Mouse (Mus musculus) 416B (cell line): ENCODE measurements around the gene Hs3st3b1.
A peak's percentile ranks its signal among the peaks of the same experiment; 100 is the strongest.

Experiments
- DNase-seq: peaks from one replicate; pipeline ENCODE4 v3.0.0; 2011; ENCODE audit warnings: low read depth

Gene Hs3st3b1

DNA sequence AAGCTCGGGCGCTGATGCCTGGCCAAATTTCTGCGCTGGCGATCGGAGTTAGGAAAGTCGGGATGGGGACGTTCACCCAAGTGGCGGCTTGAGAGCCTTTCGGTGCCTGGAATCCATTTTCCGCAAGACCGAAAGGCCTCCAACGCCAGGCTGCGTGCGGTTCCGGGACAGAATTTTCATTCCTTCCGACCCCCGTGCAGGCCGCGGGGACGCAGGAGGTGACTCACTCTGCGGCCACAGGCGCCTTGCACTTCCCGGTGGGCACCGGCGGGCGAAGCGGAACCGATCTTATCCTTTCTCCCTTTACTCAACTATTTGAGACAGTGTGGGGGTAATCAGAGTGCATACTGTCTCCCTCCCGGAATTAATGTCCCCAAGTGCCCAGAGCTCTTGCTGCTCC is 1.3 kb upstream of the Hs3st3b1 start:
- DNase-seq, result no peak

DNA sequence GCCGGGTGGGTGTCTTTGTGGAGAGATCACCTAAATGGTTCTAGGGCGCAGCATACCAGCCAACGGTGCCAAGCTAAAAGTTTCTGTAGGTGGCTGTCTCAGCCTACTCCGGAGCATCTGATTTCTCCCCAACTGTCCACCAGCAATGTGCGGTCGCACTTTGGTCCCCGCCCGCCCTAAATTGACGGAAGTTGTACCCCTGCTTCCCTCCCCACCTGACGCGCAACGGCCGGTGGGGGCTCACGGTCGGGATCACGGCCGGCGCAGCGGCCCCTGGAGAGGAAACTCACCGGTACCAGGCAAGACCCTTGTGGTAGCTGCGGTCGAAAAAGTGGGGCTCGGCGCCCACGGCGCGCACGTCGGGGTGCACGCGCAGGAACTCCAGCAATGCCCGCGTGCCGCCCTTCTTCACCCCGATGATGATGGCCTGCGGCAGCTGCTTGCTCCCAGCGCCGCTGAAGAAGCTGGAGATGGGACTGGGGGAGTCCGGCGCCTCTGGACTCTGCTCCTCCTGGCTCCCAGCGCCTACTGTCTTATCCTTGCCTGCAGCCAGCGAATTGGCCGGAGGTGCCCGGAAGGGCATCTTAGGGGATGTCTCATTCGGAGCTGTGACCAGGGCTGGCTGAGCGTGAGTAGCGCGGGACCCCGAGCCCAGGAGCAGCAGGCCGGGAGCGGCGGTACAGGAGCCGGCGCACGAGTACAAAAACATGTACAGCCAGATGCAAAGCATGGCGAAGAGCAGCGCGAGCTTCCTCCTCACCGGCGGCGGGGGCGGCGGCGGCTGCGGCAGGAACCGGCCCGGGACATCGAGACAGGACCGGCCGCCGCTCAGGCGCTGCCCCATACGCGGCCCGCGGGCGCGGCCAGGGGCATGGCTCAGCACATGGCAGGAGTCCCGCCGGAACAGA is 792 bp downstream of the Hs3st3b1 start:
- no peak for DNase-seq

GRCm38 (mm10) chr11:63920531-63920930 is 1.6 kb downstream of the Hs3st3b1 start:
- no peak for DNase-seq

DNA sequence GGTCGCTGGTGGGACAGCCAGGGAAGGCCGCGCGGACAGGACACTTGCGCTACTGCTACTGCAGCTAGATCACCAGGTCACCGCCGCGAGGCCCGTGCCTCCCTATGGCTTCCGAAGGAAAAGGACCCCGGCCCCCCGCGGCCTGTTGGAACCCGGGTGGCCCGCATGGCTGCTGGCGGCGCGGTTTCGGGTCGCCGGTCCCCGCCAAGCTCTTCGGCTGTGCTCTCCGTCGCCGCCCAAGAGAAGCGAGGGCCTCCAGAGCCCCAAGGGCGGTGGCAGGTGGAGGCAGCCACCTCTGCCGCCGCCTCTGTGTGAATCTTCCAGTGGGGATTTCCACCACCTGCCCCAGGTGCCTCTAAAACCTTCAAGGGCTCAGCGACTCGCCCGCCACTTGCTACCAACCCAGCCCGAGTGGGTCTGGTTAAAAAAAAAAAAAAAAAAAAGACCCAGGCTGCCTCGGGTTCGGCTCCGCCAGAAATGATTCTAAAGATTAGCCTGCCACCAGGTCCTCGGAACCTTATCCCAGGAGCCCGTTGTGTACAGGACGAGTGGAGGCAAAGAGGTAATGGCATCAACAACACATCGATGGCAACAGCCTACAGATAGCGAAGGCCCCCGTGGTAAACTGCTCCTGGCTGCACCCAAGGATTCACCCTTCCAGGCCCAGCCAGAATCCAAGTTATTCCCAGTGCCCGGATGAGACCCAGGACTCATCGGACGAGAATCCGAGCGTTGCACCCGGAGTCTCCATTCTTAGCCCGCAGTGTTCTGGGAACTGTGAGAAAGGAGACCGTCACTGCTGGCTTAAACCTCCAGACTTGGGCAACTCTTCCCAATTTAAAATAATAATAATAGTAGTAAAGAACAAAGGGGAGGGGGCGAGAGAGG is 2.6 kb downstream of the Hs3st3b1 start:
- no peak for DNase-seq

DNA sequence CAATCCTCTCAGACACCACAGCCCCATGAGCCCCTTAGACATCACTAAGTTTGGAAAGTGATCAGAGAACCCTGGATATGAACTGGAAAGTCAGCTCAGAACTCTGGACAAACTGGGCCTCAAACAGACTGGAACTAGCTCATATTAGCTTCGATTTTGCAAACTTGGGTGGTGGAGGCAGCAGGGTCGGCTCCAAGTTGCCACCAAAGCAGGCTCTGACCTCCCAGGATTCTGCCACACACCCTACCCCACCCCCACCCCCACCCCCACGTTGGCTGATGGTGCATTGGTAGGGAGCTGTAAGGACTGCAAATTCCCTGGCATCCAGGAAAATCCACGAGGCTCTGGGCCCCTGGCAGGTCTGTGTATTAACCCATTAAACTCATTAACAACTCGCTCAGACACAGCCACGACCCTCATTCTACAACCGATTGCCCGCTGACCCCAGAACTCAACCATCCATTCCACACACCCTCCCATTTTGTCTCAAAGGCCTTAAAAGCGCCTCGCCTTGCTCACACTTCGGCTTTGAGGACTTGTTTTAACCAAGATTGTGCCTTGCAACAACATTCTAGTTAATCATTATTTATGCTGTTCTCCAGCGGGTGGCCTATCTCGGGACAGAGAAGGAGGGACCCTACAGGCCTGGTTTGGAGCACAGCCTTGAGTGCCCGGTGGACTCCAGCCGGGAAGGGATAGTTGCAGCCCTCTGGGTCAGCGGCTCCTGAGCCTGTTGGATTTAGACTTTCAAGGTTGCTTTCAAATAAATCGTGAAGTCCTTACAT is 3.6 kb downstream of the Hs3st3b1 start:
- DNase-seq, result no peak

- no peak for DNase-seq
Observed at GRCm38 (mm10) chr11:63917561-63917960, 4.5 kb downstream of the Hs3st3b1 start.

DNA sequence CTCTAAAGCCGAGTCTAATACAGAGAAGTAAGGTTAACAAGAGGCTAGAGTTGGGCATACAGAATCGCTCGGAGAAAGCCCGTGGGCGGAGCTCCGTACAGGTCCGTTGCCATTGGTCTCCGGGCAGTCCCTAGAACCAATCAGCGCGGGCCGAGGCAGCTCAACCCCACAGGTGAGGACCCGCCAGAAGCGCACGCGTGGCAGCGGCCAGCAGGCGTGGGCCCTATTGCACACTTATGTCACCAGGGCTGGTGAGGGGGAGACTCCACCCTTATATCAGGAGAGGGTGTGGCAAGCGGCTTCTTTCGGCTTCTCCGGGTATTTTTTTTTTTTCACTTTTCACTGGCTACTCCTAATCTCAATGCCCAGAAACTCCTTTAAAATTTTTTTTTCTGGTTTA is 7.7 kb downstream of the Hs3st3b1 start:
- DNase-seq, result no peak

DNA sequence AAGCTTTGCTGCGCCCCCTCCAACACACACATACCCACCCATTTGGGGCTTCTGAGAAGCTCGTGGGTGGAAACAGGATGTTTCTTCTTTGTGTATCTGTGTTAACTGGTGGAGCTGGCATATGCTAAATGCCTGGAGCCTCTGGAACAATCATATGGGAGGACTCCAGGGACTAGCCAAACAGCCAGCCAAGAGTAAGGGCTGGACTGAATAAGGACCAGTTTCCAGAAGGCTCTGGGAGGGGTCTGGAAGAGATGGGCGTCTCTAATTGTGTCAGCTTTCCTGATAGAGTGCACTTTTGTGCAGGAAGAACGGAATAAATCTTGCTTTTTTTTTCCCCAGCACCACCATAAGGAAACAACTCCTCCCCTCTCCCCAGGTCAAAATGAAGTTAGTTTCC is 8.2 kb downstream of the Hs3st3b1 start:
- DNase-seq, result no peak

DNA sequence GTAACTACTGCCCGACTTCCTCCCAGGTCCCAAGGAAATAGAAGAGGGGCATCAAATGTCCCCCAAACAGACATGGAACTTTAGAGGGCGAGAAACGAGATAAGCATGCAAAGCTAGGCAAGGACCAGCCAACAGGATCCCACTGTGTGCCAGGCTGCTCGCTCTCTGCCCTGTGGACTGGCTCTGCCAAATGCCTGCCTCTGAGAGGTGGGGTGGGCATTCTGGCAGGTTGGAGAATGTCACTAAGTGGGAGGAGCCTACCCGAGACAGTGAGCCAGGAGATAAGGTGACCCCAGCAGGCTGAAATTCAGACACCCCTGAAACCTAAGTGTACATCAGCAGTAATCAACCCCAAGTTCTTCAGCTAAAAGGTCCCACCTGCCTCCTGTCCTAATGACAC is 11.1 kb downstream of the Hs3st3b1 start:
- DNase-seq, result no peak

- no peak for DNase-seq
Observed at GRCm38 (mm10) chr11:63909961-63910360, 12.1 kb downstream of the Hs3st3b1 start.

DNA sequence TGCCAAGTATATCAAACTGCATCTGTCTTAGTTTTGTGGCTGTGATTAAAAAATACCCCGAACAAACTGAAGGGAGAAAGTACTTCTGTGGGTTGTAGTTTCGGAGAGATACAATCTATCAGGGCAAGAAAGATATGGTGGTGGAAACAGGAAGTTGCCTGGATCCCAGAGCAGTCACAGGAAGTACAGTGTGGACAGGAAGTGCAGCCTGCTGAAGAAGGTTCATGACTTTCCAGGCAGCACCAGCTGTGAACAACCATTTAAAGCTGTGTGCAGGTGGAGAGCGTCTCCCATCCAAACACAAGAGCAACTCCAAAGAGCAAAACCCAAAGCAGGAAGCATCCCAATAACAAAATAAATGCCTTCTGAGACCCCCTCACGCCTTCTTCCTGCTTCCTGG is 13.6 kb downstream of the Hs3st3b1 start:
- DNase-seq, result peak; percentile 46

DNA sequence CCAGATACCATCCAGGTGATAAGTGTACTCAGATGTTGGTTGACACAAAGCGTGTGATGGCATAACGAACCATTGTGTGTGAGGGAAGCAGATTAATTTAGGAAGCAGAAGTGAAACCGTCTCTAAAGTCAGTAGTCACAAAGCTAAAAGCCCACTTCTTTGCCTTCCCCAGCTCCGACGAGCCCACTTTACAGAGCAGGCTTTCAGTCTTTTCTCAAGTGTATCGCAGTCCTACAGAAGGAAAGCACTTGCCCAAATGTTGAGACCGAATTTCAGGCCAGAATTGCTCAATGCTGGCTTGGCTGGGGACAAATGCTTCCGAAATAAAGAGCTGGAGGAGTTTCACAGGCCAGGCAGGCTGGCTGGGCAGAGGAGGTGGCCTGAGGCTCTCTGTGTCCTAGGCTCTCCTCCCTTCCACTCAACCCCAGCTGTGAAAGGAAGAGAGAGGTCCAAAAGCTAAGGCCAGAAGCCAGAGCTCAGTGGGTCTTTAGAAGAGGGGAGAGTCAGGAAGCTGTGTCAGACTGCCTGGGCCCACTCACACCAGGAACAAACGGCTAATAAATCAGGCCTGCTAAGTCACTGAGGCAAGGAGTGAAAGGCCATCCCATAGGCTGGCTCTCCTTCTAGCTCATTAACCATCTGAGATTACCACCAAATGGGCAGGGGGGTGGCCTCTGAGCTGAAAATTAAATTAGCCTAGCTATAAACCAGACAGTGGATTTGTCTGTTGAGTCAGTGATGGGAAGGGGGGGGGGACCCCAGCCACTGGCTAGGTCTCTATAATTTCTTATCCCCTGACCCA is 15.3 kb downstream of the Hs3st3b1 start:
- no peak for DNase-seq

GRCm38 (mm10) chr11:63904787-63905186 is 17.3 kb downstream of the Hs3st3b1 start:
- no peak for DNase-seq

DNA sequence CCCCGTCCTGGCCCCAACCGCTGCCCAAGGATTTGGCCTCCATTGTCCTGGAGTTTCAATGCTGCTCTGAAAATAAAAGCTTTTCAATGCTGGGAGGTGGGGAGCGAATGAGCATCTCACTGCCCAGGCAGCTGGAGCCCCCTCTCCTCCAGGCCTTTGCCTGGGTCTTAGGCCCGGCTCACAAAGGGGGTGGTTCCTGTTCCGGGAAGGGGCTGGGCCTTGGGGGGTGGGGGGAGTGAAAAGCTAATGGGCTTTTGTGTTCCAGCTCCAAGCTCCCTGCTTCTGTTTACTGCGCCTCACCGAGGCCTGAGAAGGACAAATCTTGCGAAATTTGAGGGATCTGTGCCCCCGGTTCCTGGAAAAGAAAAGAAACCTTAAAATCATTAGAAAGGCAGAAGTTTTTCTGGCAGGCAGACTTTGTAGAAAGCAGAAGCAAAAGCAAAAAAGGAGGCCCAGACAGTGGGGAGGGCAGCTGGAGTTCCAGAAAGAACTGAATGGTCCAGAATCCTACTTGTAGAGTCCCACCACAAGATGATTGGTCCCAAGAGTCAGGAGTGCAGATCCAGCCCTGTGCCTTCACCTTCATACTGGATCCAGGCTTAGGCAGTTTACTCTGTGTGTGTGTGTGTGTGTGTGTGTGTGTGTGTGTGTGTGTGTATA is 23.5 kb downstream of the Hs3st3b1 start:
- no peak for DNase-seq

- no peak for DNase-seq
Observed at GRCm38 (mm10) chr11:63897856-63898508, 24.1 kb downstream of the Hs3st3b1 start.

- DNase-seq, result no peak
Observed at GRCm38 (mm10) chr11:63897011-63897410, 25.1 kb downstream of the Hs3st3b1 start.

DNA sequence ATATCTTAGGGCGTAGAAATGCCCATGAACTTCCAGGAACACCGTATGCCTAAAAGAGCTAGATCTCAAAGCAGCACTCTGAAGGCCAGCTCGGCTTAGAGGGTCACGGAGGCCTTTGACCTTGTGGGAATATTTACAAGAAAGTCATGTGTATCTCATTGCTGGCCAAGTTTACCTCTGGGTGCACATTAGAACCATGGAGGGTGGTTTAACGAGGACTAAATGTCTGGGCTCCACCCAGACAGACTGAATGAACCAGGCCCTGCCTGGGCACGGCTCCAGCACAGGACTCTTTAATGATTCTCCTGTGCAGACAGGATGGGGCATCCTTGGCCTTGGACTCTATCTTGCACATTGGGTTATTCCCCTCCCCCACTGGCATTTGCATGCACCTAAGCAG is 27.9 kb downstream of the Hs3st3b1 start:
- no peak for DNase-seq

- no peak for DNase-seq
Observed at GRCm38 (mm10) chr11:63893557-63893956, 28.5 kb downstream of the Hs3st3b1 start.

GRCm38 (mm10) chr11:63891479-63892020 is 30.5 kb downstream of the Hs3st3b1 start:
- DNase-seq, result no peak

DNA sequence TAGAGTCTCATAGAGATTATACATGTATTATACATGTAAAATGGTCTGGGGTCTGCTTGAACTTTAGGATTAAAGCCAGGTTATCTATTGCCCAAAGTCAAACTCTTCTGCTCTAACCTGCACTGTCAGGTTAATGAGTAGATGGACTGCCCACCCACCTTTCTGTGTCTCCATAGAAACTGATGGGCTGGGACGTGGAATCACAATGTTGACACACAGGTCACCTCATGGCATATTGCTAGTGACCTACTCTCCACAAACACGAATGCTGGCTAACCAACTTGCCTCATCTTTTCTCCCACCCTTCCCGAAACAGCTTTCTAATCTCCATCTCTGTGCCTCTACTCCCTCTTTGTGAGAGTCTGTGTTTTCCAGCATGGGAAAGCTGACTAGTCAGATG is 38.7 kb downstream of the Hs3st3b1 start:
- DNase-seq, result no peak
